Mouse (Mus musculus) hindbrain, embryonic 14.5 days (tissue): ENCODE measurements around the gene Xpnpep2. TPM values are rescaled to one million over a fixed set of nuclear protein-coding genes. Genes with fewer than 3 reads are reported as not detected.

Source experiments
- polyA plus RNA-seq: library from polyadenylated mRNA; unstranded; fragments of >200 nt; fragmentation: Nextera tagmentation; extraction: Ambion mirVana; gene quantifications from 2 replicates; pipeline ENCODE4 v1.2.1, GENCODE M21; 2014

Xpnpep2 gene
- polyA plus RNA-seq, 1 experiment from 2014 or later, result 0.70 TPM

Other genes with a start within 250 kb of the Xpnpep2 start
- gene Smarca1, start 215.8 kb upstream of the Xpnpep2 start, polyA plus RNA-seq, result 37.3 and 40.8 TPM in 2 replicates
- 35.9 and 36.9 TPM in 2 replicates for gene Ocrl, start 196.3 kb upstream of the Xpnpep2 start, polyA plus RNA-seq
- 1.7 and 2.0 TPM in 2 replicates for gene Apln, start 73.9 kb upstream of the Xpnpep2 start, polyA plus RNA-seq
- gene Sash3, start 37.7 kb downstream of the Xpnpep2 start, polyA plus RNA-seq, result 1.1 and 1.3 TPM in 2 replicates
- 9.7 and 10.3 TPM in 2 replicates for gene Zdhhc9, start 100.2 kb downstream of the Xpnpep2 start, polyA plus RNA-seq
- gene Utp14a, start 148.1 kb downstream of the Xpnpep2 start, polyA plus RNA-seq, result 15.1 and 16.0 TPM in 2 replicates
- gene Bcorl1, start 232.6 kb downstream of the Xpnpep2 start, polyA plus RNA-seq, result 6.9 and 8.1 TPM in 2 replicates